Mouse (Mus musculus) cerebral cortex, adult 2 months (tissue): ENCODE results near the gene Tti1.

Experiments used
- WGBS: fragments of 180-500 bp; shearing (Covaris S2); methylation state at CpG from one replicate; pipeline ENCODE4 v1.1.7; 2018; 5-methylcytosine and 5-hydroxymethylcytosine counted together

The Tti1 gene

DNA sequence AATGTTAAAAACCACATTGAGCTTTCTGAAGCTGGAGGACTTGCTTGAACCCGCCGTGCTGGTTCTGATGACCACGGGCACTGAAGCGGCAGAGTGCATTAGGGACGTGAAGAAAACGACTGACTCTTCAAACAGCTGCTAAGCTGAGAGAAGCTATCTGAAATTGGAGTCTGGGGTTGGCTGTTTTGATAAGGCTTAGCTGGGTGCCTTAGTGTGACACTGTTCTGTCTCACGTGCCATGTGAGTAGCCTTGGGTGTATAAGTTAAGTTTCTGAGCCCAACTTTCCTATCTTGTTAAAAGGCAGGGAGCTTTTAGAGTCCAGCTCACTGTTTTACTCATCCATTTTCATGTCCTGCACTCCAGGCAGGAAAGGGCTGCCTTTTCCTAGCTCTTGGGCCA lies 8.7 kb upstream of the Tti1 start:
- 79% methylated on average over 7 of the region's 7 CpGs for WGBS

DNA sequence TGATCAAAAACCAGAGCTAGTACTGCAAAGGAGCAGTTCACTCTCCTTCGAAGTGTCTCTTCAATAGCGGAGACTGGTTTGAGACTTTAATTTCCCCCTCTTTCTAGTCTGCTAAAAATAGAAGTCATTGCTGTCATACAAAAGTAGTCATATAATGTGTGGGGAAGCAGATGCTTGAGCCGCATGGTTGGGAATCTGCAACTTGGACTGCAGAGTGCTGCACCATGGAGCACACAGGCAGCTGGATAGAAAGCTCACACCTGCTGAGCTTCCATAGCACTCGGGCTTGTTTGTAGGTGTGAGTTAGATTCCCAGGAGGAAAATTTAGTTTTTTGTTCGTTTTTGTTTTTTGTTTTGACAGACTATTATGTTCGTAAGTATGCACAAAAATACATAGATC lies 8.2 kb upstream of the Tti1 start:
- WGBS = 51% methylated on average over 6 of the region's 6 CpGs

DNA sequence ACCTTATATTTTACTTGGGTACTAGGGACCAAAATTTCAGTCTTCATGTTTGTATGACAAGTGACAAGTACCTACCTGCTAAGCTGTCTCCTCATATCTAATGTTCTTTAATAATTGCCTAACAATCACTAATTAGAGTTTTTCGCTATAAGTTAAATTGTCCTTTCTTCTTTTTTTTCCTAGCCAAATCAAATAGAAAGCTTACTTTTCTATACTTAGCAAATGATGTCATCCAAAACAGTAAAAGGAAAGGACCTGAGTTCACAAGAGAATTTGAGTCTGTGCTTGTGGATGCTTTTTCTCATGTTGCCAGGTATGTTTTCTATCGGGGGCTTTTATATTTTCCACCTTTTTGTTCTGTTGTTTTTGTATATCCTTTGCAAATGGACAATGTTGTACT lies 7.6 kb upstream of the Tti1 start:
- 74% methylated on average over 2 of the region's 2 CpGs for WGBS

DNA sequence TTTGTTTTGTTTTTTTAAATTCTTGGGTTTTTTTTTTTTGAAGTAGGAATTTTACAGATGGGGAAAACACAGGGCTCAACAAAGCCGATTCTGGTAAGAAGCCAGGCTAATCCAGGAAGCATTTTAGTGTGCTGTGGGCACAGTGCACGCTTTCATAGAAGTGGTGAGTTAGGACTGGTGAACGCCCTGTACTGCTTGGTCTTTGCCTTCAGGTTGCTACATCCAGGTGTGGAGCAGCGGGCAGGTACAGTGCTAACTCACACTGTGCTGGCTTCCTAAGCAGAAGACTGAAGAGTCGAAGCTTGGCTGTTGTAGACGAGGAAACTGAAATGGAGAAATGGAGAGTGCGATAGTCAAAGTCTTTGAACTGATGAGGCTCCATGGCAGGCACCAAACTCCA lies 1.8 kb upstream of the Tti1 start:
- WGBS = 61% methylated on average over 7 of the region's 7 CpGs

DNA sequence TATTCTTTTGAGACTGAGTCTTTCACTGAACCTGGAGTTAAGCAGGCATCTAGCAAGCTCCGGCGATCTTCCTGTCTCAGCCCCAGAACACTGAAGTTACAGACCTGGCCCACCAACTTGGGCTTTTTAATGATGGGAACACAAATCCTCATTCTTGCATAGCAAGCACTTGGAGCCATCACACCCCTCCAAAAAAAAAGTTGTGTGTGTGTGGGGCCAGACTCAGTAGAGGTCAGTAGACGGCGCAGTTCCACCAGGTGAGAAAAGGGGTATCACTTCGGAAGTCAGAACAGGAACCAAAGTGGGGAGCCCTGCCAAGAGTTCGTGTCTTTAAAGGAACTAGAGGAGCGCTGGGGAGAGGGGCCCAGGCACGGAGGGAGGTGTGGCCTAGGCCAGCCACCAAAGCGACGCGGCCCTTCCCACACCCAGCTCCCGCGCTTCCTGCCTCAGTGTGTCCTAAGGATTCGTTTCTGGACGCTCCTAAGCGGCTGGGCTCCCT lies 329 bp downstream of the Tti1 start:
- 2% methylated on average over 16 of the region's 16 CpGs for WGBS

DNA sequence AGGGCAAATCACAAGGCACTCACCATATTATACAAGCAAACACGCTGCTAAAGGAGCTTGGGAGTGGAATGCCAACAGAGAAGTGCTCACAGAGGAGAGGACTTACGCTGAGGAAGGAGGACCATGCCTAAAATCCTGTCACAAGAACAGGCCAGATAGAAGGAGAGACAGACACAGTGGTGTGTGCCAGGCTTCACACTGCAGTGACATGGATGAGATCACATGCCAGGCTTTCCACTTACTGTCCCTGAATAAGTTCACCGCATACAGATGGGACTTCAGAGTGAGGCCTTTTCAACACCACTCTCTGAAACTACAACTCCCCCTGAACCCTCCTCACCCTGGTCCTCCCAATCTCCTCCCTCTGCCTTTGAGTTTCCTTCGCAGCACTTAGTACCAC lies 10.9 kb downstream of the Tti1 start:
- WGBS = 88% methylated on average over 4 of the region's 4 CpGs

DNA sequence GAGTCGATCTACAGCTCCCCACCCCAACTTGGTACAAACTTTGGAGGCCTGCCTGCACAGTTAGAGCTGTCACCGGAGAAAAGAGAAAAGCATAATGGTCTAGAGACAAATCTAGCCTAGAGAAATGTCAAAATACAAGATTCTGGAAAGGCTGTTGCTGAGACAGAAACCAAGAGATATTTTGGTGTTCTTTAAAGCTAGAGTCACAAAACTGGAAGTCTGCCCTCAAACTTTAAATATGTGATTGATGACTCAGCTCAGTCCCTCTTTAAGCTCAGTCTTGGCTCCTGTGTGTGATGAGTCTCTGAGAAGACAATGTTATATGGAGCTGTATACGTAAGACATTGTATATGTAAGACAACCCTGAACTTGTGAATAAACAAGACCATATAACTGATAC lies 15.6 kb downstream of the Tti1 start:
- 50% methylated on average over 3 of the region's 3 CpGs for WGBS

DNA sequence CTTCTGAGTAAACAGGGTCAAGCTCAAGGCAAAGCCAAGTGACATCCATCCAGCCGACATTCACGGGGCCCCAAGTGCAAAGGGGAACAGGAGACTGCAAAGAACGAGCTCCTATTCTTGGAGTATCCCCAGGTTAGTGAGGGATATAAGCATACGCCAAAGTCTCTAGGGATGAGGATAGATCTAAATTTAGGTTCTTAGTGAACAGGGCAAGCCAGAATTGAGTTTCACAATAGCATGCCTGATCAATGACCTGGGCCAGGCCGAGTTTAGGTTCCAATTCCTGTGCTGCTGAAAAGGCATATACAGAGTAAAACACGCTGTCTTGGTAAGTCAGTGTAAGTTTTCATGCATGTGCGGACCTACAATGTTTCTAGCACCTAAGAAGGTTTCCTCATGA lies 18.9 kb downstream of the Tti1 start:
- WGBS = 81% methylated on average over 7 of the region's 7 CpGs

DNA sequence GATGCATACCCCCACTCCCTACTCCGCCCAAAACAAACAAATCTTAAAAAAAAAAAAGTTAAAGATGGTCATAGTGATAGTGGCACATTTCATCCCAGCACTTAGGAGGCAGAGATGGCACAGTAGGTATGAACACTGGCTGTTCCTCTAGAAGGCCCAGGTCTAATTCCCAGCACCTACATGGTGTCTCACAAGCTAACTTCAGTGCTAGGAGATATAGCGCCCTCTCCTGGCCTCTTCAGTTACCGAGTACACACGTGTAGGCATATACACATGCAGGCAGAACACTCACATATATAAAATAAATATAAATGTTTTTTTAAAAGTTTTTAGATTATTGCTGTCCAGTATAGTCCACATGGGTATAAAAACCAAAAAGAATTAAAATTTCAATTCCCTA lies 22.6 kb downstream of the Tti1 start:
- 97% methylated on average over 4 of the region's 4 CpGs for WGBS

DNA sequence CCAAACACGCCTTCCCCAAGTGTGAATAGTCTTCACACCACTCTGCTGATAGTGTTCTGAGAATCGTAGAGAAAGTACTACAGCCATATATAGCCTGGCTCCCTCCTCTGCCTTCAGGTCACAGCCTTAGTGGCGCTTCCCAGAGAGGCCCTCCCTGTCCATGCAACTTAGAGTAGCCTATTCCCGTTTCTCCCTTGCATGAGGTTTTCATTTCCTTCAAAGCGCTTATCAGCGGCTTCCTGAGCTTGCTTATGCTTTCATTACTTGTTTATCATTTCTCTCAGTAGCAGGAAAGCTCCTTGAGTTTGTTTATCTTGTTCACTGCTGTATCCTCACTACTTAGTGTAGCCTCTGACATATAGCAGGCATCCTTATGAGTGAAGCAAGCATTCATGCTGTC lies 23.6 kb downstream of the Tti1 start:
- 83% methylated on average over 6 of the region's 6 CpGs for WGBS

DNA sequence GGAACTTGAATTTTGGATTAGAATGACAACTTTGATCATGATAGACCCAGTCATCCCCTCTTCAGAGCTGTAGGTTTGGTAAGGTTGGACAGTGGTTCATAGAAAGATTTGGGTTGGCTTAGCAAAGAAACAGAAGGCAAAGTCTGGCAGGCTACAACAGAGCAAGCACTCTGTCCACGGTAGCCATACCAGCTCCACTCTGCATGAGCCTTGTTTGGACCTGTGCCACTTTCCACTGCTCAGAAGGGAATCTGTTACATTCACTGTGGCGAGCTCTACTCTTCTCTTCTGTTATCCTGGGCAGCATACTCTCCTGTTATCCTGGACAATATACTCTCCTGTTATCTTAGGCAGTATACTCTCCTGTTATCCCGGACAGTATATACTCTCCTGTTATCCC lies 29.4 kb downstream of the Tti1 start:
- WGBS = 53% methylated on average over 3 of the region's 3 CpGs

DNA sequence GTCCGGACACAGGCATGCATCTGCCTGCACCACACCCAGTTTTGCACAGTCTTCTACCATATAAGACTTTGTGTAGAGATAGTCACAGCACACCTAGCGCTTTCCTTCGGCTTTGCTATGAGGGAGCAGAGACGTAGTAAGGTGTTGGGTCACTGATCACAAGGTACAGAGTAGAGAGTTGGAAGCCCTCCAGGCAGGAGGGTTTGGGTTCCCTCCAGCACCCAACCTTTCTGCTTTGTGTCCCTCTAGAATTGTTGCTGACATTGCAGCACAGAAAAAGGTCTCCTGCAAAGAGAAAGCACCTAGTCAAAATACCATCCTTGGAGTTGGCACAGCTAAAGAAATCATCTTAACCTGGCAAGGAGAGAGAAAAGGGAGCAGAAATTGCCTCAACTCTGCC lies 35.7 kb downstream of the Tti1 start:
- WGBS = 98% methylated on average over 4 of the region's 4 CpGs

DNA sequence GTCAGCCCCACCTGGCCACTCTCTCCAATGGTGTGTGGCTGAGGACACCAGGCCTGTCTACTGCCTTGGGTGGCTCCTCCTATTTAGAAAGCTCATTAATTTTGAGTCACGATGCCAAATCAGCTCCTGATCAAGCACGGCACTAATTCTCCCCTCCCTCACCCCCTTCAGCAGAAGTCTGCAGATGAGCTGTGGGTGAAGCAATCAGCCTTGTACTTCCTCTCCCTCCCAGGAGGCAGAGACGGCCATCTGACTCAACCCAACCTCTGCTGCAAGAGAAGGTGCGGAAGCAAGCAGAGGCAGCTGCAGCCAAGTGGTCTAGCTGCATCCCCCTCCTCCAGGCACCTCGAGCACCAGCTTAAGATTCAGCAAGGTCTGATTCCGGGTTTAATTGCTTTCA lies 37.2 kb downstream of the Tti1 start:
- 62% methylated on average over 6 of the region's 6 CpGs for WGBS

DNA sequence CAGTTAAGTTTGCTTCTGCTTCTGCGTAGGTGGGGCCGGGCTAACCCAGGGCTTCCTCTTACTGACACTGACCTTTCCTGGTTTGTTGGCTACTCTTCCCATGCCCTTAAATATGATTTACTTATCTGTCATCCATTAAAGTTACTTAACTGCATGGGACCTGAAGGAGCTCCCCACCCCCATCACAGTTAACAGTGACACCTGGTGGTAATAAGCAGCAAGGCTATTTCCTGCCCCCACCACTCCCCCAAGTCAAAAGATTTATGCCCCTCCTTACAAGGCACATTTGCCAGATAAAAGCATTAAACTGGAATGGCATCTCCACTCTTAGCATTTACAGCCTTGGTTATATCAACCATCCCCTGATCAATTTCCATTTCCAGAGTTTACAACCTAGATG lies 38.3 kb downstream of the Tti1 start:
- 82% methylated on average over 2 of the region's 2 CpGs for WGBS

DNA sequence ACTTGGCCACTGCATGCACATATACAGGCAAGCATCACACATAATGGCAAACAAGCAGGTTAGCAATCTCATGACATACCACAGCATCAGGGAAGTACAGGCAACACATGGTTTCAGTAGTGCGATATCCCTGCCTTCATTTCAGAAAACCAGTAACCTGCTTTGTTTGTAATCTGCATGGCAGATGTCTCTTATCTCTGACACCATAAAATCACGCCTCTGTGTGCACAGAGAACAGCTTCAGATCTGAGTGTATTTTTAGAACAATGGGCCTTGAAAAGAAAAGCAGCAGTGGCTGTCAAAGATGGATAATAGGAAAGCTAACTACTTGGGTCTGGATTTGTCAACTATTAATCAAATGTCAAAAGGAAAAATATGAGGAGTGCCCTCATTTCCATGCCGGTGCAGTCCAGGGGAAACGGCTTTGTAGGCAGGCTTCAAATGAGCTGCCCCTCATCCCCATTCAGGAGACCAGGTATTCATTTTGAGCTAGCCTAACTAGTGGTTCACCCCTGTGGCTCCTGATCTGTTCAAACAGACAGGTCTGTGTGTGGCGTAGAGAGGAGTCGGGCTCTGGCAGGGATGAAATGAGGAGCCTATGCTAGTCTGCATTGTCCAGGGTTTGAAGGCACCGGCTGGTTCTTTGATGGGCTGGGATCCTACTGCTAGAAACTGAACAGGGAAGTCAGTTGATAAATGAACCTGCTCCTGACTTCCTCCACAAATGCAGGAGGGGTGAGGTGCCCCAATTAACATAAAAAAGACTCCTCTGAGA lies 39.6 kb downstream of the Tti1 start:
- WGBS = 64% methylated on average over 7 of the region's 7 CpGs

DNA sequence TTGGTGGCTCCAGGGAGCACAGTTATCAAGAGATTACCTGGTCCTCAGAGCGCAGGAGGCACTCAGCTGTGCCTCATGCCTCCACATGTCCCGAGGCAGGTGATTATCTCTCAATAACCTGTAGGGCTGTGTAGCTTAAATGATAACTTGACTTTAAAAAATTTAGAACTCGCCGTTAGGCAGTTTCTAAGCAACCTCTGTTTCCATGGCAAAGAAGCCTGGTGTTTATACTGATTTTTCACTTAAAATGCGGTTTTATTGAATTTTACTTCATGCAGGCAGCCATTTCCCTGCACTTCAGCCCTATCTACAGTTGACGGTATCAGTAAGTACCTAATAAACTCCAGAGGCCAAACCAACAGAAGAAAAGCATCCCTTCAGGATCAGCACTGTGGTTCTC lies 42.0 kb downstream of the Tti1 start:
- 74% methylated on average over 6 of the region's 6 CpGs for WGBS

DNA sequence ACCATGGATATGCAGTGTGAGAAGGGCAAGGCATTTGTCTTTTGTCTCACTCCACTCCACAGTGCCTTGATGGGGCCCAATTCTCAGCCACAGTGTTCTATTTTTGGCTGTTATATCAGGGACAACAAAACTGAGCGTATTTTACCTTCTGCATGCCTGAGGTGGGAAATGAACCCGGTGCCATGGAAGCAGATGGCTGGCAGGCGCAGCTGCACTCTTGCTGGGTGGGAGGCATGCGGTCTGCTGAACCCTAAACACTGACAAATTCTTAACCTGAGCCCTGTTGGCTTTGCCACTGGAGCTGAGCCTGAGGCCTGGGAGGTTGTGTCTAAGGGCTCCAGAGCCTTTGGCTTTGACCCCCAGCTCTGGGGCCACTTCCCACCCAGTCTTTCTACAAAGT lies 42.6 kb downstream of the Tti1 start:
- WGBS = 49% methylated on average over 4 of the region's 4 CpGs

DNA sequence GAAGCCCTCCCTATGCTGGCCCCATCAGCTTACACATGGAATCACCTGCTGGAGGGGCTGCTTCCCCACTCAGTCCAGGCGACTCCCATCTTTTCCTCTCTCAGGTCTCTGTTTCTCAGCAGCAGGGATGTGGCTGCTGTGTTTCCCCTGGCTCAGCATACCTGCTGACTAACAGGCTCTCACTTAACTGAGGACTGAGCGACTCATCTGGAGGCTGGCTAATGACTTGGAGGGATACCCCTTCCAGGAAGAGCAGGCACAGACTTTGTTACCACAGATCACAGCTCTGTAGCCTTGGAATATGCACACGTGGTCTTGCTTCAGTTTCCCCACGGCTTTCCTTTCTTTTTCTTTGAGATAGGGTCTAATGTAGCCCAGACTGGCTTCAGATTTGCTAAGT lies 45.0 kb downstream of the Tti1 start:
- 89% methylated on average over 4 of the region's 4 CpGs for WGBS

DNA sequence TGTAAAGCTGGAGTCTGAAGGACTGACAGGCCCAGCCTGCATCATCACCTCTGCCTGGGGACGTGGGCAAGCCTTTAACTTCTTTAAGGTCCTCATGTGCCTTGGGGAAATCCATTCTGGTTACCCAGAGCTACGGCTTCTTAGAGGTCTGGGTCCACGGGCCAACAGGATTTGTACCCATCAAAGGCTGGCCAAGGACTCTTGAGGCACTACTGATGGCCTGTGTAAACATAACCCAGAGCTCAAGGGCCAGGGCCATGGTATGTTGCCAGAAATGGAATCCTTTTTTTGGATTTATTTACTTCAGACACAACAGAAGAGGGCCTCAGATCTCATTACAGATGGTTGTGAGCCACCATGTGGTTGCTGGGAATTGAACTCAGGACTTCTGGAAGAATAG lies 45.5 kb downstream of the Tti1 start:
- WGBS = 95% methylated on average over 3 of the region's 3 CpGs

DNA sequence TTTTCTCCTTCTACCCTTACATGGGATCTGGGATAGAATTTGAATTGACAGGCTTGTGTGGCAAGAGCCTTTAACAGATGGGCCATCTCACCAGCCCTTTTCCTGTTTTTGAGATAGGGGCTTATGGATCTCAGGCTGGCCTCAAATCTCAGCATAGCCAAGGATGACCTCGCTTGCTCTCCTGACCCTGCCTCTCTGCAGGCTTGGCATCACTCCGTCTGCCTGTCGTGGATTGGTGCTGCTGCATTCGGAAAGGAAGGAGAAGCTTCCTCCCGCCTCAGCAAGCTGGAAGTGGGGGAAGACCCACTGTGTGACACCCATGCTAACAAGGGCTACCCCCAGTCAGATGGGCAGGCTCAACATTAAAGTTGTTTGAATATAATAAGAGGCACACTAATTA lies 49.0 kb downstream of the Tti1 start:
- 56% methylated on average over 5 of the region's 5 CpGs for WGBS

DNA sequence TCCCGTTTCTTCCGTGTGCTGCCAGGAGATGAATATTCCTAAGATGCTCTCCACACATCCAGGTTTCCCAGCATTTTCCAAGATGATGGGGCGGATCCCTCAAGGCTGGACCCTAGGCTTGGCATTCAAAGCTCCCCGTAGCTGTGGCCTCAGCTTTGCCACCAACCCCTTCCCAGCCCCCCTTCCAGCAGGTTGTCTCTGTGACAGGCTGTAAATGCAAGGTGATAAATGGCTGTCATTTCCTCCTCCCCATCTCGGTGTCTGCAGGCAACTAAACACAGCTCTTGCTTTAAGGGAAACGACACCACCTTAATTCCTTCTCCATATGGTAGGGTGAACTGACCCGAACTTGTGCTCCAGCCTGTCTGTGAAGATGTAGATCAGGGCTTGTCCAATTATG lies 52.6 kb downstream of the Tti1 start:
- 37% methylated on average over 7 of the region's 7 CpGs for WGBS

DNA sequence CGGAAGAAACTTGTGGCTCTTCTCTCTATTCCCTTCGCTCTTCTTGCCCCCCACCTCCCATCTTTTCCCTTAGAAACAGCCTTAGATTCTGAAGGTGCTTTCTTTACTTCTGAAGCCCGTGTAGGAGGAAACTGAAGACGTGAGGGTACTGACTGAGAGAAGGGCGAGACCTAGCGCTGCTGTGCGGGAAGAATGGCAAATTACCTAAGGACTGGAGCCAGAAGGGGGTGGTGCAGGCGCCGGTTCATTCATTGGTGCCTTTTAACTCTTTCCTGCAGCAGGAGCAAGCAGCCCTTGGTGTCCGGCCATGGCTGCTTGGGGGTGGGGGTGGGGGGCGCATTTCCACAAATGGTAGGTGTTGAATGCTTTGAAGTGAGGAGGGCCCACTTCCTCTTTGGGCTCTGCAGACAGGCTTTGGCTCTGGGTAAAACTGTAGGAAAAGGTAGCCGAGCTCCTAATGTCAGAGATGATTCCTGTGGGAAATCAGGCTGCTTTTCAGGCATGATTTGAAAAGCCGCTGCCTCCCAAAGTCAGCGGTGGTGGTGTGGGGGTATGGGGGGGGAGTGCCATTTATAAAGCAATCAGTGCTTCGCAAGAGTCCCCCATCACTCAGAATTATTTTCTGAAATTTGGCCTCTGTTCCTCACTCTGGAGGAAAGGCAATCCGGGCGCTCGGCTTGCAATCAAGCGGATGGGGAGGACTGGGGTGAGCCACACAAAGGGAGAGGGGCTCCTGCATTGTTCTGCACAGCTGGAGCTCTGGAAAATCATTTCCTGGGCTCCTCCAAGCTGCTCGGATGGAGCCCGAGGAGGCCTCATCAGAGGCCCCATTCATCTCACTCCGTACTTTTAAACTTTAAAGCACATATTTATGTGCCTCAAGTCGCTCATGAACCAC lies 53.4 kb downstream of the Tti1 start:
- WGBS = 36% methylated on average over 23 of the region's 23 CpGs

DNA sequence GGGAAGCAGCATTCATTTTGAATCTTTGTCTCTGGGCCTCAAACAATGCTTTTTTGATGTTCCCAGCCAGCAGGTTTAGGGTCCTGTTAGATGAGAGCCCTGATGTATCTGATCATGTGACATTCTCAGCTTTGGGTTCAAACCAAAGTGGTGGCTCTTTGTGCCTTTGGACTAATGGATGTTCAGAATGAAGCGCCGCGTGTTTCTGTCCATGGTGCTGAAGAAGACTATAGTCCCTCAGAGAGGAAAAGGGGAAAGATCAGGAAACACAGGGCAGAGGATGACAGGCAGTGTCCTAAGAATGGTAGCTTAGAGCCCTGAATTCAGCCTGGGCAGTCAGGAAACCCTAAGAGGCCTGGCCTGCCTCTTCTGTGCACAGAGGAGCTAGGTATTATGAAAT lies 57.6 kb downstream of the Tti1 start:
- 43% methylated on average over 3 of the region's 3 CpGs for WGBS
